Mouse (Mus musculus): ENCODE measurements around the gene Ubxn11.

The Ubxn11 gene

GRCm38 (mm10) chr4:134101979-134102741 lies at the start of gene Ubxn11:
TSS of gene Ubxn11 (plus strand) at chr4:134102570.
- peak; percentile 89 for DNase-seq (ENCODE audit: low spot score)

- no peak for DNase-seq (ENCODE audit: low spot score)
Observed at GRCm38 (mm10) chr4:134053538-134053937, 48.8 kb upstream of the Ubxn11 start, which contains the start of gene Zfp683. TSS of gene Zfp683 (plus strand) at chr4:134053838.

- no peak for DNase-seq (ENCODE audit: low spot score)
Observed at GRCm38 (mm10) chr4:134058166-134058715, 44.1 kb upstream of the Ubxn11 start.

GRCm38 (mm10) chr4:134058908-134059307 lies 43.5 kb upstream of the Ubxn11 start:
- DNase-seq (ENCODE audit: low spot score): no peak

- no peak for DNase-seq (ENCODE audit: low spot score)
Observed at GRCm38 (mm10) chr4:134060135-134060865, 42.1 kb upstream of the Ubxn11 start, which contains the start of gene Crybg2. TSS of gene Crybg2 (plus strand) at chr4:134060815.

GRCm38 (mm10) chr4:134061166-134061830 lies 41.1 kb upstream of the Ubxn11 start:
- no peak for DNase-seq (ENCODE audit: low spot score)

GRCm38 (mm10) chr4:134061944-134062446 lies 40.4 kb upstream of the Ubxn11 start:
- DNase-seq (ENCODE audit: low spot score): no peak

- DNase-seq (ENCODE audit: low spot score): no peak
Observed at GRCm38 (mm10) chr4:134062561-134062960, 39.8 kb upstream of the Ubxn11 start.

GRCm38 (mm10) chr4:134065431-134066004 lies 36.9 kb upstream of the Ubxn11 start:
- no peak for DNase-seq (ENCODE audit: low spot score)

GRCm38 (mm10) chr4:134067383-134067782 lies 35.0 kb upstream of the Ubxn11 start:
- no peak for DNase-seq (ENCODE audit: low spot score)

GRCm38 (mm10) chr4:134067833-134068544 lies 34.4 kb upstream of the Ubxn11 start:
- DNase-seq (ENCODE audit: low spot score): no peak

- DNase-seq (ENCODE audit: low spot score): no peak
Observed at GRCm38 (mm10) chr4:134068793-134069580, 33.4 kb upstream of the Ubxn11 start.

- peak; percentile 74 for DNase-seq (ENCODE audit: low spot score)
Observed at GRCm38 (mm10) chr4:134078694-134079093, 23.7 kb upstream of the Ubxn11 start.

- DNase-seq (ENCODE audit: low spot score): no peak
Observed at GRCm38 (mm10) chr4:134080674-134081073, 21.7 kb upstream of the Ubxn11 start.

- peak; percentile 79 for DNase-seq (ENCODE audit: low spot score)
Observed at GRCm38 (mm10) chr4:134081730-134082386, 20.5 kb upstream of the Ubxn11 start.

GRCm38 (mm10) chr4:134082460-134082859 lies 19.9 kb upstream of the Ubxn11 start:
- no peak for DNase-seq (ENCODE audit: low spot score)

GRCm38 (mm10) chr4:134084999-134085398 lies 17.4 kb upstream of the Ubxn11 start:
- DNase-seq (ENCODE audit: low spot score): no peak

GRCm38 (mm10) chr4:134087412-134087811 lies 15.0 kb upstream of the Ubxn11 start:
- DNase-seq (ENCODE audit: low spot score): no peak

- no peak for DNase-seq (ENCODE audit: low spot score)
Observed at GRCm38 (mm10) chr4:134089029-134089428, 13.3 kb upstream of the Ubxn11 start.

All from testis, postnatal 10 days (tissue).